Mouse (Mus musculus): ENCODE measurements around the gene Itga7. TPM values are rescaled to one million over a fixed set of nuclear protein-coding genes. Genes with fewer than 3 reads are reported as not detected.

Gene Itga7
- polyA plus RNA-seq, 1 experiment from 2014 or later, result 8.5 TPM

DNA sequence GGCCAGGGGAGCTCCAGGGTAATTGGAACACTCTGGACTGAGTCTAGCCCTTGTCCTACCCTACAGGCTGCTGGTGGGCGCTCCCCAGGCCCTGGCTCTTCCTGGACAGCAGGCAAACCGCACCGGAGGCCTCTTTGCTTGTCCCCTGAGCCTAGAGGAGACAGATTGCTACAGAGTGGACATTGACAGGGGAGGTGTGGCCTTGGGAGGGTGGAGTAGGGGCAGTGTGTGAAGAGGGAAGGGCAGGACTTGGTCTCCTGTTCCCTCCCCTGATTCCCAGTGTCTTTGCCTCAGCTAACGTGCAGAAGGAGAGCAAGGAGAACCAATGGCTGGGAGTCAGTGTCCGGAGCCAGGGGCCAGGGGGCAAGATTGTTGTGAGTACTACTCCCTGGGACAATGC lies 5.4 kb downstream of the Itga7 start:
- no peaks in the 10 kb centered on the region for H3K27me3 ChIP-seq (ENCODE audit: control insufficient read depth, insufficient read depth, low read length)
- WGBS, result 41% methylated on average over 5 of the region's 5 CpGs
- H3K4me3 ChIP-seq (ENCODE audit: low read depth, low read length), result no peak overlapping the region
- no peak overlapping the region for H3K27ac ChIP-seq (replicated peaks)
- no peaks in the 10 kb centered on the region for H3K9me3 ChIP-seq (ENCODE audit: control insufficient read depth, low read length)
- ATAC-seq (ENCODE audit: low FRiP score, low TSS enrichment) (peak; percentile 71), DNase-seq (ENCODE audit: low spot score) (peak; percentile 49)
- H3K4me1 ChIP-seq (replicated peaks; ENCODE audit: control insufficient read depth, insufficient read depth), result no peaks in the 10 kb centered on the region
- TF ChIP-seq EP300 (optimal IDR thresholded peaks at IDR 0.05) (no peak), CTCF (IDR thresholded peaks at IDR 0.05; ENCODE audit: low read depth) (no peak)
- H3K9ac ChIP-seq (ENCODE audit: low read length), result no peak overlapping the region
- H3K36me3 ChIP-seq (ENCODE audit: control insufficient read depth, insufficient read depth, low read length), result no peaks in the 10 kb centered on the region
- H3K4me2 ChIP-seq (replicated peaks; ENCODE audit: low read depth), result no peak overlapping the region

DNA sequence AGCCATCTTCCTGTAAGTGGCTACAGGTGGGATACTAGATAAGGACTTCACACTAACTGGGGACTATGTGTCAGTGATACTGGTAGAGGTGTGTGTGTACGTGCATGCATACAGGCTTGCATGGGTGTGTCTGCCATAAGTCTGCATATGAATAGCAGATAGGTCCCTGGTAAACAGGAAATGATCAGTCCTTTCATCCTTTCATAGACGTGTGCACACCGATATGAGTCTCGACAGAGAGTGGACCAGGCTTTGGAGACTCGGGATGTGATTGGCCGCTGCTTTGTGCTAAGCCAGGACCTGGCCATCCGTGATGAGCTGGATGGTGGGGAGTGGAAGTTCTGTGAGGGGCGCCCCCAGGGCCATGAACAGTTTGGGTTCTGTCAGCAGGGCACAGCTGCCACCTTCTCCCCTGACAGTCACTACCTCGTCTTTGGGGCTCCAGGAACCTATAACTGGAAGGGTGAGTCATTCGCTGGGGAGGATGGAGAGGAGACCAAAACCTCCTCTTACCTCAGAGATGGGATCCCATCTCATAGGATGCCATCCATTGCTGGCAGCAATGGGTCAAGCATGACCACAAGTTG lies 7.0 kb downstream of the Itga7 start:
- Histone ChIP-seq H3K27ac (replicated peaks) (no peak overlapping the region), H3K4me1 (replicated peaks; ENCODE audit: control insufficient read depth, insufficient read depth) (no peaks in the 10 kb centered on the region), H3K9me3 (ENCODE audit: control insufficient read depth, low read length) (no peaks in the 10 kb centered on the region), H3K27me3 (ENCODE audit: control insufficient read depth, insufficient read depth, low read length) (no peaks in the 10 kb centered on the region), H3K4me3 (ENCODE audit: low read depth, low read length) (no peak overlapping the region), H3K4me2 (replicated peaks; ENCODE audit: low read depth) (no peak overlapping the region), H3K9ac (ENCODE audit: low read length) (no peak overlapping the region), H3K36me3 (ENCODE audit: control insufficient read depth, insufficient read depth, low read length) (no peaks in the 10 kb centered on the region)
- DNase-seq (ENCODE audit: low spot score) (no peak), ATAC-seq (ENCODE audit: low FRiP score, low TSS enrichment) (no peak)
- WGBS, result 73% methylated on average over 10 of the region's 10 CpGs
- TF ChIP-seq EP300 (optimal IDR thresholded peaks at IDR 0.05) (no peak), CTCF (IDR thresholded peaks at IDR 0.05; ENCODE audit: low read depth) (no peak)

DNA sequence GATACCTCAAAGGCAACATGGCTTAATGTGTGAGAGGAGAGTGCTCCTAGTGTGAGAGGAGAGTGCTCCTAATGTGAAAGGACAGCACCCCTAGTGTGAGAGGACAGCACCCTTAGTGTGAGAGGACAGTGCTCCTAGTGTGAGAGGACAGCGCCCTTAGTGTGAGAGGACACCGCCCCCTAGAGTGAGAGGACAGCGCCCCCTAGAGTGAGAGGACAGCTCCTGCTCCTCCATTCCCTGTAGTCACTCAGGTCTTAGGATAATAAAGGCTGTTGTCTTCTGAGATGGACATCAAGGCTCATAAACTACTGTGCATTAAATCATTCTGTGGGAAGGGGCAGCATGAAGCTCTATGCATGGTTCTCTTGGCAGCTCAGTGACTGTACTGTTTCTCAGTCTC lies 12.1 kb downstream of the Itga7 start:
- Histone ChIP-seq H3K9me3 (ENCODE audit: control insufficient read depth, low read length) (no peaks in the 10 kb centered on the region), H3K27me3 (ENCODE audit: control insufficient read depth, insufficient read depth, low read length) (no peaks in the 10 kb centered on the region; the same call in 1 of the 2 replicates), H3K27ac (replicated peaks) (no peak overlapping the region), H3K4me1 (replicated peaks; ENCODE audit: control insufficient read depth, insufficient read depth) (no peaks in the 10 kb centered on the region), H3K9ac (ENCODE audit: low read length) (no peak overlapping the region), H3K36me3 (ENCODE audit: control insufficient read depth, insufficient read depth, low read length) (no peaks in the 10 kb centered on the region), H3K4me3 (ENCODE audit: low read depth, low read length) (no peak overlapping the region), H3K4me2 (replicated peaks; ENCODE audit: low read depth) (no peak overlapping the region)
- TF ChIP-seq CTCF (IDR thresholded peaks at IDR 0.05; ENCODE audit: low read depth), result peak; percentile 78
- TF ChIP-seq EP300 (optimal IDR thresholded peaks at IDR 0.05), result no peak
- ATAC-seq (ENCODE audit: low FRiP score, low TSS enrichment), result peak; percentile 22; the same call in 1 of the 2 replicates
- 21% methylated on average over 3 of the region's 3 CpGs for WGBS
- DNase-seq (ENCODE audit: low spot score), result no peak

DNA sequence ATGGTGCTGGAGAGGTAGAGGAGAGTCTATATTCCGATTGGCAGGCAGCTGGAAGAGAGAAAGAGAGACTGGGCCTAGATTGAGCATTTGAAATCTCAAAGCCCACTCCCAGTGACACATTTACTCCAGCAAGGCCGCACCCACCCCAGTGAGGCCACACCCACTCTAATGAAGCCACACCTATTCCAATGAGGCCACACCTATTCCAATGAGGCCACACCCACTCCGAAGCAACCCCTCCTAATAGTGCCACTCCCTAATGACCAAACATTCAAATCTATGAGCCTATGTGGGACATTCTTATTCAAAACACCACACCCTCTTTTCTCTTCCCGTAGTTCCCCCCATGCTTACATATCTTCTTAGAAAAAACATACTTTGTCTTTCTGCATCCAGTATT lies 13.9 kb downstream of the Itga7 start:
- no peaks in the 10 kb centered on the region for H3K36me3 ChIP-seq (ENCODE audit: control insufficient read depth, insufficient read depth, low read length)
- H3K4me3 ChIP-seq (ENCODE audit: low read depth, low read length), result no peak overlapping the region
- no peak overlapping the region for H3K27ac ChIP-seq (replicated peaks)
- ATAC-seq (ENCODE audit: low FRiP score, low TSS enrichment), result no peak
- H3K27me3 ChIP-seq (ENCODE audit: control insufficient read depth, insufficient read depth, low read length), result no peaks in the 10 kb centered on the region; the same call in 1 of the 2 replicates
- H3K9me3 ChIP-seq (ENCODE audit: control insufficient read depth, low read length), result no peaks in the 10 kb centered on the region
- 79% methylated on average over 4 of the region's 4 CpGs for WGBS
- no peaks in the 10 kb centered on the region for H3K4me1 ChIP-seq (replicated peaks; ENCODE audit: control insufficient read depth, insufficient read depth)
- TF ChIP-seq CTCF (IDR thresholded peaks at IDR 0.05; ENCODE audit: low read depth) (no peak), EP300 (optimal IDR thresholded peaks at IDR 0.05) (no peak)
- no peak overlapping the region for H3K9ac ChIP-seq (ENCODE audit: low read length)
- H3K4me2 ChIP-seq (replicated peaks; ENCODE audit: low read depth), result no peak overlapping the region
- DNase-seq (ENCODE audit: low spot score), result no peak

DNA sequence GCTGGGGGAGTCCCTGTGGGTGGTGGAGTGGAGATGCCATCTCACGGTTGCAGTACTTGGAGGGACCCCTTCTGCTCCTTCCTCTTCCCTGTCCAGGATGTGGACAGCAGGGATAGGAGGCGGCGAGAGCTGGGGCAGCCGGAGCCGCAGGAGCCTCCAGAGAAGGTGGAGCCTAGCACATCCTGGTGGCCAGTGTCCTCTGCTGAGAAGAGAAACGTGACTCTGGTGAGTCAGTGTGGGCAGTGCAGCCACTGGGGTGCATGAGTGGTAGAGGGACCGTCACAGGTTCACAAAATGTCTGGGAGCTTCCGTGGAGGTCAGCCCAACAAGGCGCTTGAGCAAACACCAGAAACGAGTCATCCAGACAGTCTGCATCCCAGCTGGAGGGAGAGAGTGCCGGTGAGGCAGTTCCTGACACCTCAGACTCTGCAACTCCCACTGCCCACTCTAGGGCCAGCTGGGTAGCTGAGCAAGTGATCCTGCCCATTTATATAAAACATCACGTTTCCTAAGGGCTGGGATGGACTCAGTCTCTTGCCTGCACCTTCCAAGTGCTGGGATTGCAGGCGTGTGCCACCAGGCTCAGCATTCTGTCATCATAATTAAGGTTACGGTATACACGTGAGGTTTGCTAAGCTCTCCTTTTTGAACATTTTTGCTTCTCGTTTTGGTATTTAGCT lies 16.7 kb downstream of the Itga7 start:
- peak; percentile 35; the same call in 1 of the 2 replicates for ATAC-seq (ENCODE audit: low FRiP score, low TSS enrichment)
- WGBS, result 54% methylated on average over 14 of the region's 16 CpGs
- Histone ChIP-seq H3K4me3 (ENCODE audit: low read depth, low read length) (no peak overlapping the region), H3K9ac (ENCODE audit: low read length) (no peak overlapping the region), H3K4me1 (replicated peaks; ENCODE audit: control insufficient read depth, insufficient read depth) (no peaks in the 10 kb centered on the region), H3K9me3 (ENCODE audit: control insufficient read depth, low read length) (no peaks in the 10 kb centered on the region), H3K36me3 (ENCODE audit: control insufficient read depth, insufficient read depth, low read length) (no peaks in the 10 kb centered on the region), H3K27ac (replicated peaks) (no peak overlapping the region), H3K27me3 (ENCODE audit: control insufficient read depth, insufficient read depth, low read length) (no peaks in the 10 kb centered on the region; the same call in 1 of the 2 replicates), H3K4me2 (replicated peaks; ENCODE audit: low read depth) (no peak overlapping the region)
- no peak for TF ChIP-seq EP300 (optimal IDR thresholded peaks at IDR 0.05)
- TF ChIP-seq CTCF (IDR thresholded peaks at IDR 0.05; ENCODE audit: low read depth), result 0 out of 2 replicates have a peak, but pooled peaks have one; percentile 10
- no peak for DNase-seq (ENCODE audit: low spot score)

DNA sequence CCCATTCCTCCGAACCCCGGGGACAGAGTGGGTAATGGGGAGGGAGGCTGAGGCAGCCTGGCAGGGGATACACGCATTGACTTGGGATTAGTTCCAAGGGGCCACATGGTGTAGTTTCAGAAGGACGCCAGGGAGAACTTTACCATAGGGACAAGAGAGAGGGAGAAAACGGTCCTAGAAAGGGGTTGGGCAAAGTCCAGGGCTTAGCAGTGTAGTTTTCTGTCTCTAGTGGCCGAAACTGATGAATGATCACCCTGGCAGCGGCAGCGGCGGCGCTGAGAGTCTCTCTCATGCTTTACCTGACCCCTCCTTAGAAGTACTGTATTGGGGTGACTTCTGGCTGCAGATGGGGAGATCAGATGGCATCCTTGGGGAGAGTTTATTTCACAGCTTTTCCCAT lies 24.7 kb downstream of the Itga7 start:
- WGBS, result 69% methylated on average over 10 of the region's 10 CpGs
- TF ChIP-seq CTCF (IDR thresholded peaks at IDR 0.05; ENCODE audit: low read depth) (no peak), EP300 (optimal IDR thresholded peaks at IDR 0.05) (no peak)
- Histone ChIP-seq H3K4me1 (replicated peaks; ENCODE audit: control insufficient read depth, insufficient read depth) (no peaks in the 10 kb centered on the region), H3K27me3 (ENCODE audit: control insufficient read depth, insufficient read depth, low read length) (no peaks in the 10 kb centered on the region), H3K4me2 (replicated peaks; ENCODE audit: low read depth) (no peak overlapping the region), H3K27ac (replicated peaks) (no peak overlapping the region), H3K36me3 (ENCODE audit: control insufficient read depth, insufficient read depth, low read length) (no peaks in the 10 kb centered on the region), H3K4me3 (ENCODE audit: low read depth, low read length) (no peak overlapping the region), H3K9me3 (ENCODE audit: control insufficient read depth, low read length) (no peaks in the 10 kb centered on the region), H3K9ac (ENCODE audit: low read length) (no peak overlapping the region)
- no peak for DNase-seq (ENCODE audit: low spot score)
- ATAC-seq (ENCODE audit: low FRiP score, low TSS enrichment), result no peak
